Mouse (Mus musculus): Measurements from ENCODE around the gene Zdhhc17. TPM values are rescaled to one million over a fixed set of nuclear protein-coding genes. Genes with fewer than 3 reads are reported as not detected.

The Zdhhc17 gene
- total RNA-seq, 2 experiments from 2014 or later = 77.7 to 87.0 TPM

DNA sequence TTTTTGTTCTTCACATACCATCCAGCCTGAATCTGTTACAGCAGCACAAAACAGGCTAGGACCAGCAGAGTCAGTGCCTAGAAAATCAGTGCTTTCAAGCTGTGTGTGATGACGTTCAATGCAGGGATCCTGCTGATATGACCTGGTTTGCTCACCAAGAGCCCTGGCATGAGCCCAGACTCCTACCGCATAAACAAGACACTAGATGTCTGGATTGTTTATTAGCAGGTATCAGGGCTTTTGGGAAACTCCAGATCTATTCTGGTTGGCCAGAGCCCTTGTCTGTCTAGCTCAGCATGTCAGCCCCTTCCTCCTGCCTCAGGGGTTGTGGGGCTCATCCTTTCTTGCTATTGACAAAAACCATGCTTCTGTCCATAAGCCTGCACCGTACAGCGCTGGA is 80.2 kb downstream of the Zdhhc17 start:
- intact Hi-C loops (cut with DNase I) = no loop called here
- DNase-seq = peak; percentile 22

DNA sequence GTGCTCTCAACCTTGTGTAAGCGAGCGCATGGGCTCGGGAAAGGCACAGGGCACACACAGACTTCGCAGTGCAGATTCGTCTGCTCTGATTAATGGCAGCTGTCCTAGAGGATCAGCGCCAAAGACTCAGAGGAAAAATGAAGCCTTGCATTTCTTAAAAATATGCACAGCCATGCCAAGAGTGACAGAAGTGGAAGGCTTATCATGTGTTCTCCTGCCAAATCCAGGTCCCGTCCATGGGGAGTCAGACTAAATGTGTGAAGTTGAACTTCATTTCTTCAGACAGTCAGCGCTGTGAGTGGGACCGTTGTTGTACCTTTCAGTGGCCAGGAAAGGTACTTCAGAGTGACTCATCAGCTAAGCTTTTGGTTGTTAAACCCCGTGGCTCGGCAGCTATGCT is 82.4 kb downstream of the Zdhhc17 start:
- intact Hi-C loops (cut with DNase I) = no loop called here

DNA sequence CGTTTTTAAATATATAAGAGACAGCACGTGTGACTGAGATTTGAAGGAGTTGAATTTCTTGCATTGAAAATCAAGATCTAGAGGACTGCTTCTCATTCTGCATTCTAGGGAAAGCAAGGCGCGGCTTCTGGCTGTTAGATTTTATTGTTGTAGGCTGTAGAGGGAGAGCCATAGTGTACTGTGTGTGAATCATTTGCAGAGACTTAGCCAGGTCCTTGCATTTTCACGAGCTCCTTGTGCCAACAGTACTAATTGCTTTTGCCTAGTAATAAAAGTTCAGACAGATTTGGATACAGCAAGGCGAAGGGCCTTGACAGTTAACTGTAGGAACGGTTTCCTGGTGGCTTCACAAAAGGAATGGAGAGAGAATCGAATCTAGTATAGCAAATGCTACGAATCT is 87.3 kb downstream of the Zdhhc17 start:
- no peak for DNase-seq
- intact Hi-C loops (cut with DNase I) = loop anchor here (5.0 kb wide), 1 partner anchor 130 kb away; no protein-coding TSS in a partner anchor

More for the DNA sequence above, 82.4 kb downstream of the Zdhhc17 start:
- peak; percentile 67 for DNase-seq

DNA sequence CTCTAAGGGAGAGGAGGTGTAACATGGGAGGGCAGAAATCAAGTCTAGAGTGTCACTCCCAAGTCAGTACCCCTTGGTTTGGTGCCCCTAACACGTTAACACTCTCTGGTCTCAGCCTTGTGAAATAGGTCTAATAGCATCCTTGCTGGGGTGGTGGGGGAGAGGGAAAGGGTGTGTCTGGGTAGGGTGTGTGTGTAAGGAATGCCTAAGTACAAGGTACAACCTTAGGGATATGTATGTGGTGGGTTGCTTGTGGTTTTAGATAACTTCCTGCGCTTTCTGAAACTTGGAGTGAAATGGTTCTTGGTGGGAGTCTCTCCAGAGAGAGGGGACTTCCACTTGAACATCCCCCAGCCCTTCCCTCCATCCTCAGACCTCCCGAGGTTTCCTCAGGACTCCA is 88.0 kb downstream of the Zdhhc17 start:
- DNase-seq = no peak
- intact Hi-C loops (cut with DNase I) = loop anchor here (5.0 kb wide), 1 partner anchor 130 kb away; no protein-coding TSS in a partner anchor

DNA sequence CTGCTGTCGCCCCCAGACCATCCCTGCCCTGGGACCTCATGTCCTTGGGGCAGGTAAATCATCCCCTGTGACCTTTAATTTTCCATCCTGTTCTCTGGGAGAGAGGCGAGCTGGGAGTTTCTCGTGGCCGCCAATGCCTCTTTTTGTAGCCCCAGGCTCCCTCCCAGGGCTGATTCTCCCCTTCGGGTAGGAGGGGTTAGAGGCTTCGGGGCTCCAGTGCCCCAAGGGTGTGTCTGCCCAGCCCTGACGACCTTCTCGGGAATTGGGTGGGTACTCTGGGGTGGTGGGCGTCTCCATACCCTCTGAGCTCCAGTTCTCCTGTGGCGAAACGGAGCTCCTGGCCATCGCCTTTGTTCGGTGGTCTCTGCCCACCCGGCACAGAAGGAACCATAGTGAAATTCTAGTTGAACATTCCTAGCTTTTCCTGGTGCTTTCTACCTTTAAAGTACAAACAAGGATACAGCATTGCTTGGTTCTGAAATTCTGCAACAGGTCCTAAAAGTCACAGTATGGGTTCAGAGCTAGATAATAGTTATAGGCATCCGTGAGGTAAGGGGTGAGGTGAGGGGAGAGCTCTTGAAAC is 89.5 kb downstream of the Zdhhc17 start:
- DNase-seq = peak; percentile 25
- intact Hi-C loops (cut with DNase I) = loop anchor here (5.0 kb wide), 1 partner anchor 128 kb away; no protein-coding TSS in a partner anchor

DNA sequence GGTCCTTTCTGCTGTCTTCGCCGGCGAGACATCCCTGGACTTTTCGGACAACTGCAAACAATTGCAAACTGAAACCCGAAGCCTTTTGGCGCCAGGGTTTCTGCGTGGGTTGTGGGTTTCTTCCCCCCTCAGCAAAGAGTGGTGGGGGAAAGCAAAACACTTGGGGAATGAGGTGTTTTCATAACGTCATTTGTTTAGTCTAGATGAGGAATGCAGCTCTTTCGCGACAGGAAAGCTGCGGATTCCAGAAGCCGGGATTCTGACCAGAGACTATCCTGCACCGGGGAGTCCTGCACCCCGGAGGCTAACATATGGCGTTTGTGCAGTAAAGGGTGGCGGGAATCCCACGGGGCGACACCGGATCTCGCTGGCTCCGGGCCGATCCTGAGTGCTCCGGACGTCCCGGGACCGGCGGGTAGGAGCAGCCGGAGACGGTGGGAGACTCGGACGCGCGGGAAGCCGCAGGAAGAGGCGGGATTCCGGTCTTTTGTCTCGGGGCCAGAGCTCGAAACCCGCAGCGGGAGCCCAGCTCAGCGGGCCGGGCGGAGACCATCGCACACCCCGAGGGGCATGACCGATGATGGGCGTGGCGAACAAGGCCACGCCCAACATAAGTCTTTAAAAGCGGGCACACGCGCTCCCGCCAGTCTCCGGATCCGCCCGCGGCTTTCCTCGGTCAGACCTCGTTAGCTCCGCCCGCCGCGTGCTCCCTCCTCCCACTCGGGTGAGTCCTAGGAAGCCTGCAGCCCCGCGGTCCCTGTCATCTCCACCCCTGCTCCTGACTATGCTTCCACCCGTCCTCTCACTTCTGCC is 90.2 kb downstream of the Zdhhc17 start, which contains the start of gene Csrp2:
TSS of gene Csrp2 (plus strand) at position 259 of the 813 bp plus-strand sequence.
- DNase-seq = peak; percentile 89
- intact Hi-C loops (cut with DNase I) = loop anchor here (5.0 kb wide), 1 partner anchor 127 kb away; no protein-coding TSS in a partner anchor

DNA sequence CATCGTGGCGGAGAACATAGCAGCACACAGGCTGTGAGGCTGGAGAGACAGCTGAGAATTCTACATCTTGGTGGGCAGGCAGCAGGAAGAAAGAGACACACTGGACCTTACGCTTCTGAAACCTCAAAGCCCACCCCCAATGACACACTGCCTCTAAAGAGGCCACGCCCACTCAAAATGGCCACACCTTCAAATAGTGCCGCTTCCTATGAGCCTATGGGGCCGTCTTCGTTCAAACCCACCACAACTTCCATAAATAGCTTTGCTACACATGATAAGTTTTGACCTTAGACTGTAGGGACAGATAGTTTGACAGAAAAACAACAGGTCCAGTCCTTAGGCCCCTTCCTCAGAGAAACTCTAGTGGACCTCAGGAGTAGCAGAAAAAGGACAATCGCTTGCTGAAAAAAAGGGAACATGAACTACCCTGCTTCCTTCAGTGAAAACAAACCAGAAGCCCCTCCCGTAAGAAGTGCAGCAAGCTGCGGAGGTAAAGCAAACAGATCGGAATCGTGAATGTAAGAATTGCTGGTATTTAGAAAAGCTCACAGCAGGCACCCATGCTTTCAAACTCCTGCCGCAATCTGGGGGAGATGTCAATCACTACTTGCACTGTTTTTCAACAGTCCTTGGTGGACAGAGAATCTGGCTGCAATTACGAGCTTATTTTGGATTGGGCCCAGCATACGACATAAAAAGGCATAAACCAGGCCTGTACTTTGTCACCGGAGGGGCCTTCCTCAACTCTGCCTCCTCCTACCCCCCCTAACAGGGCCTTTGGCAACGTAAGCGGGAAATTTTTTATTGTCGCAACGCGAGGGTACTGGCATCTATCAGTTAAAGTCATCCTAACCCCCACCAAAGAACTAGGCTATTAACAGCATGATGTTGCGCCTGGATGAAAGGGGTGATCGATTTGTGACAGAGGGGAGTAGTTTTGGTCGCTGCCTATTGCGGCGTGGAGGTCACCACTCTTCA is 91.2 kb downstream of the Zdhhc17 start:
- intact Hi-C loops (cut with DNase I) = no loop called here
- no peak for DNase-seq

DNA sequence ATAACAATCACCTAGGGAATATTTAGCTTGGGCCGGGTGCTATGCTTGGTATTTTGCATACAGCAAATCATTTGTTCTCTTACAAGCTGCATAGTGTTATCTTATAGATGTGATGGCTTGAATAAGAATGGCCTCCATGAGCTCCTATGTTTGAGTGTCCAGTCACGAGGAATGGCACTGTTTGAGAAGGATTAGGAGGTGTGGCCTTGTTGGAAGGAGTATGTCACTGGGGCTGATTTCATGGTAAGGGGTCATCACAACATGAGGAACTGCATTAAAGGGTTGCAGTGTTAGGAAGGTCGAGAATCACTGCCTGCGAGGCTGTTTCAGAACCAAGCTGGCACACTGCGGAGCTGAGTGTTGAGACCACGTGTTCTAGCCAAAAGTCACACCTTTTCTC is 92.4 kb downstream of the Zdhhc17 start:
- intact Hi-C loops (cut with DNase I) = no loop called here
- no peak for DNase-seq

DNA sequence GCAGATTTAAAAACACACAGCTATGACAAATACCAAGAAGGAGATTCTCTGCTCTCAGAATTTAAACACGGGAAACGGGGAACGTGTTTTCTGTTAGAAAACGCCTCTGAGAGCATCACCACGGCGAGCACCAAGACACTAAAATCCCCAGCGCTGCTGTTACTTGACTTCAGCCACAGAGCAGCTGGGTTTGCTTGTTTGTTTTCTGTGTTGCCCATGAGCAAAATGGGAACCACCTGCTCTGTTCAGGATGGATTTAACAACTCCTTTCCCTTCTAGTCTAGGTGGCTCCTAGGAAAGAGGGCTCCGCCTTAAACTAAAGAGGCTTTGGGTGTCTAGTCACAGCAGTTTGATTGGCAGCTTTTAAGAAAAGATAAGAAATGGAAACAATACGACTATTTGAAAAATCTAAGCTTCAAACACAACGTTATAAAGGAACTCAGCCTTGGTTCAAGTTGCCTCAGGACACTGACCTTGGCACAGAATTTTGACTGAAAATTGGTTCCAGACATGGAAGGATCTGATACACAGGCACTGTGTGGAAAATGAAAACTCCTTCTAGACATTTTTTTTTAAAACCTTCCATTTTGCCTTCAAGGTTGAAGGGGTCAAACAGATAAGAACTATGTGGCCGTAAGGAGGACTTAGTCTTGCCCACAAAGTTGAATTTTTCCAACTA is 93.1 kb downstream of the Zdhhc17 start:
- intact Hi-C loops (cut with DNase I) = no loop called here
- DNase-seq = no peak

DNA sequence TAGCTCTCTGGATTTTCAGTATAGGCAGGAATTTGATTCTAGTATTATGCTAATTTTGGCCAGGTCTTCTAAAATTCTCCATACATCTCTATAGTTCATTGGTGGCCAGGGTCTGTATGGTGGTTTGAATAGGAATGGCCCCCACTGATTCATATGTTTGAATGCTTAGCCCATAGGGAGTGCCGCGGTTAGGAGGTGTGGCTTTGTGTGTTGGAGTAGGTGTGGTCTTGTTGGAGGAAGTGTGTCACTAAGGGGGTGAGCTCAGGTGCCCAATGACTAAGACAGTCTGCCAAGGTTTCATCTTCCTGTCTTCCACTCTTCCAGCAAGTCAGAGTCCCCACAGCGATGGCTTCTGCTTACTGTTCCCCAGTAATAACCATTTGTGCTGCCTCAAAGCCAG is 106.1 kb downstream of the Zdhhc17 start:
- intact Hi-C loops (cut with DNase I) = no loop called here
- DNase-seq = no peak

DNA sequence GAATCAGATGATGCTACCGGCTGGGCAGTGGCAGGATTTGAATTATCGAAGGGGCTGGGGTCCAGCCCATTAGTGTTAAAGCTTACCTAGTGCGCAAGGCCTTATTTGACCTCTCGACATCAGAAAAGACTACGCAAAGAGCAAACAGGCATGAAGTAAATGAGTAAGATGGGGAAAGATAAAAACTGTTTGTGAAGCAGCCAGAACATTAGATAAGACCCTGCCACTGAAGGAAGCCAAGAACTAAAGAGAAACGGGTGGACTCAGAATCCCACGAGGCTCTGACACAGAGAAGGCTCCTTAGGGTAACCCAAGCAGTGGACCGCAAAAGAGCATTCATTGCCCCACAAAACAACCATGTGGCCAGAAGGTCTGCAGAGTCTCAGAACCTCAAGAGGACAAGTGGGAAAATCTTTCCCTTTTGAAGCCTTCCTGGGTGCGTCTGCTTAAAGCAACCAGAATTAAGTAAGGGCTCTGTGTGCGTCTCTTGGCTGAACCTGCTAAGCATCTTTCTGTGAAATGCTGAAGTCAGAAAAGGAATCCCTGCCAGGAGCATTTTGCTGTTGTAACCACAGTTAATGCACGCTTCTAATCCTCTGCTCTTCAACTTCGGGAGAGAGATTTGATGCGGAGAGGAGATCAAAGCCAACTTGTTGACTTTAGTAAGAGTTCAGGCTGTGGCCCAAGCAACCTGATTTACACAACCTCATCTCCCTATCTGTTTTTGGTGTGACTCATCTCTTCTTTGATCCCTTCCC is 110.0 kb downstream of the Zdhhc17 start:
- intact Hi-C loops (cut with DNase I) = no loop called here

More for the DNA sequence above, 110.0 kb downstream of the Zdhhc17 start:
- no peak for DNase-seq

Other genes starting within 250 kb of the Zdhhc17 start
- 100 to 1,000 TPM; 131 to 148 TPM for gene Csrp2, start 90.4 kb downstream of the Zdhhc17 start, total RNA-seq (2021)
- 10 to 100 TPM; 72.4 to 74.7 TPM for gene Osbpl8, start 154.6 kb upstream of the Zdhhc17 start, total RNA-seq (2021)

Measured in left cerebral cortex, postnatal 4 days (tissue).